Mouse (Mus musculus): ENCODE data around the gene Ccdc93. TPM values are rescaled to one million over a fixed set of nuclear protein-coding genes. Genes with fewer than 3 reads are reported as not detected.
A peak's percentile ranks its signal among the peaks of the same experiment; 100 is the strongest.

The Ccdc93 gene
- polyA plus RNA-seq, 1 experiment from 2014 or later: 6.4 TPM

- 46% methylated on average over 17 of the region's 17 CpGs for WGBS
- H3K27me3 ChIP-seq: peaks cover 42% of the 10 kb centered on the region
- no peaks in the 10 kb centered on the region for H3K9me3 ChIP-seq (replicated peaks)
- H3K36me3 ChIP-seq: no peaks in the 10 kb centered on the region
- peak overlapping the region; percentile 41; the same call in 1 of the 2 replicates for H3K4me3 ChIP-seq
- peaks cover 15% of the 10 kb centered on the region for H3K4me1 ChIP-seq (replicated peaks)
- no peak overlapping the region for H3K9ac ChIP-seq
- no peak overlapping the region for H3K27ac ChIP-seq
- no peak for ATAC-seq (replicated peaks; ENCODE audit: insufficient number of reproducible peaks, insufficient read depth, low FRiP score, low read depth)
- peak overlapping the region; percentile 73; the same call in 1 of the 2 replicates for H3K4me2 ChIP-seq
These were observed 96.2 kb downstream of the Ccdc93 start for GRCm38 (mm10) chr1:121527061-121527460.

GRCm38 (mm10) chr1:121527600-121528398 lies 97.0 kb downstream of the Ccdc93 start:
- H3K9ac ChIP-seq: no peak overlapping the region
- H3K27me3 ChIP-seq: peaks cover 42% of the 10 kb centered on the region
- peak overlapping the region; percentile 73 for H3K4me2 ChIP-seq
- H3K4me3 ChIP-seq: peak overlapping the region; percentile 41
- no peaks in the 10 kb centered on the region for H3K36me3 ChIP-seq
- 15% methylated on average over 55 of the region's 55 CpGs for WGBS
- no peak overlapping the region for H3K27ac ChIP-seq
- ATAC-seq (replicated peaks; ENCODE audit: insufficient number of reproducible peaks, insufficient read depth, low FRiP score, low read depth): no peak
- H3K9me3 ChIP-seq (replicated peaks): no peaks in the 10 kb centered on the region
- peaks cover 15% of the 10 kb centered on the region for H3K4me1 ChIP-seq (replicated peaks)

- peaks cover 42% of the 10 kb centered on the region for H3K27me3 ChIP-seq
- ATAC-seq (replicated peaks; ENCODE audit: insufficient number of reproducible peaks, insufficient read depth, low FRiP score, low read depth): peak; percentile 69; the same call in 1 of the 2 replicates
- no peak within 1 kb of the TSS for H3K9ac ChIP-seq
These were observed 97.5 kb downstream of the Ccdc93 start, which contains the start of gene Htr5b for GRCm38 (mm10) chr1:121528399-121528720. TSS of gene Htr5b (minus strand) at chr1:121528465.

GRCm38 (mm10) chr1:121529286-121529685 lies 98.4 kb downstream of the Ccdc93 start:
- no peaks in the 10 kb centered on the region for H3K36me3 ChIP-seq

More at GRCm38 (mm10) chr1:121528399-121528720, 97.5 kb downstream of the Ccdc93 start, which contains the start of gene Htr5b:
- H3K36me3 ChIP-seq: no peaks in the 10 kb centered on the region
- no peak within 1 kb of the TSS for H3K27ac ChIP-seq
- H3K4me3 ChIP-seq: peak within 1 kb of the TSS; percentile 41
- peak within 1 kb of the TSS; percentile 73 for H3K4me2 ChIP-seq
- WGBS: 3% methylated on average over 11 of the region's 11 CpGs
- peaks cover 15% of the 10 kb centered on the region for H3K4me1 ChIP-seq (replicated peaks)
- H3K9me3 ChIP-seq (replicated peaks): no peaks in the 10 kb centered on the region

GRCm38 (mm10) chr1:121531439-121531838 lies 100.6 kb downstream of the Ccdc93 start:
- H3K4me1 ChIP-seq (replicated peaks): peaks cover 15% of the 10 kb centered on the region
- H3K4me2 ChIP-seq: no peak overlapping the region
- H3K27ac ChIP-seq: no peak overlapping the region
- no peak; the same call in 1 of the 2 replicates for ATAC-seq (replicated peaks; ENCODE audit: insufficient number of reproducible peaks, insufficient read depth, low FRiP score, low read depth)
- H3K9ac ChIP-seq: no peak overlapping the region
- H3K36me3 ChIP-seq: no peaks in the 10 kb centered on the region
- H3K27me3 ChIP-seq: peaks cover 38% of the 10 kb centered on the region
- no peaks in the 10 kb centered on the region for H3K9me3 ChIP-seq (replicated peaks)
- H3K4me3 ChIP-seq: no peak overlapping the region
- whole genome bisulfite sequencing: 48% methylated on average over 7 of the region's 7 CpGs

More at GRCm38 (mm10) chr1:121529286-121529685, 98.4 kb downstream of the Ccdc93 start:
- Histone ChIP-seq H3K27ac (no peak overlapping the region), H3K9me3 (replicated peaks) (no peaks in the 10 kb centered on the region), H3K4me2 (no peak overlapping the region), H3K9ac (no peak overlapping the region), H3K4me1 (replicated peaks) (peaks cover 15% of the 10 kb centered on the region), H3K4me3 (no peak overlapping the region), H3K27me3 (peaks cover 42% of the 10 kb centered on the region)
- WGBS: 77% methylated on average over 6 of the region's 6 CpGs
- no peak for ATAC-seq (replicated peaks; ENCODE audit: insufficient number of reproducible peaks, insufficient read depth, low FRiP score, low read depth)

GRCm38 (mm10) chr1:121540361-121540760 lies 109.5 kb downstream of the Ccdc93 start:
- ATAC-seq (replicated peaks; ENCODE audit: insufficient number of reproducible peaks, insufficient read depth, low FRiP score, low read depth): no peak
- no peak overlapping the region for H3K4me3 ChIP-seq
- no peaks in the 10 kb centered on the region for H3K4me1 ChIP-seq (replicated peaks)
- H3K9ac ChIP-seq: no peak overlapping the region
- H3K4me2 ChIP-seq: no peak overlapping the region
- no peaks in the 10 kb centered on the region for H3K27me3 ChIP-seq
- H3K9me3 ChIP-seq (replicated peaks): no peaks in the 10 kb centered on the region
- no peaks in the 10 kb centered on the region for H3K36me3 ChIP-seq
- 66% methylated on average over 8 of the region's 8 CpGs for WGBS
- no peak overlapping the region for H3K27ac ChIP-seq

GRCm38 (mm10) chr1:121546844-121547243 lies 116.0 kb downstream of the Ccdc93 start:
- Histone ChIP-seq H3K4me3 (no peak overlapping the region), H3K4me2 (no peak overlapping the region), H3K4me1 (replicated peaks) (no peaks in the 10 kb centered on the region), H3K36me3 (no peaks in the 10 kb centered on the region), H3K9ac (no peak overlapping the region), H3K9me3 (replicated peaks) (no peaks in the 10 kb centered on the region), H3K27ac (no peak overlapping the region), H3K27me3 (no peaks in the 10 kb centered on the region)
- no peak for ATAC-seq (replicated peaks; ENCODE audit: insufficient number of reproducible peaks, insufficient read depth, low FRiP score, low read depth)
- 51% methylated on average over 2 of the region's 2 CpGs for WGBS

GRCm38 (mm10) chr1:121548667-121549066 lies 117.8 kb downstream of the Ccdc93 start:
- H3K27me3 ChIP-seq: no peaks in the 10 kb centered on the region
- H3K4me1 ChIP-seq (replicated peaks): no peaks in the 10 kb centered on the region
- H3K9me3 ChIP-seq (replicated peaks): no peaks in the 10 kb centered on the region
- H3K27ac ChIP-seq: no peak overlapping the region
- H3K9ac ChIP-seq: no peak overlapping the region
- no peak overlapping the region for H3K4me3 ChIP-seq
- H3K36me3 ChIP-seq: peaks cover 14% of the 10 kb centered on the region
- 91% methylated on average over 4 of the region's 4 CpGs for WGBS
- no peak overlapping the region for H3K4me2 ChIP-seq
- ATAC-seq (replicated peaks; ENCODE audit: insufficient number of reproducible peaks, insufficient read depth, low FRiP score, low read depth): no peak

- WGBS: 68% methylated on average over 4 of the region's 4 CpGs
These were observed 118.6 kb downstream of the Ccdc93 start for GRCm38 (mm10) chr1:121549456-121549855.

GRCm38 (mm10) chr1:121550801-121551456 lies 120.1 kb downstream of the Ccdc93 start:
- WGBS: 77% methylated on average over 16 of the region's 16 CpGs
- Histone ChIP-seq H3K27ac (no peak overlapping the region), H3K36me3 (peaks cover 32% of the 10 kb centered on the region), H3K4me3 (no peak overlapping the region), H3K9me3 (replicated peaks) (no peaks in the 10 kb centered on the region), H3K4me2 (no peak overlapping the region), H3K9ac (no peak overlapping the region), H3K27me3 (no peaks in the 10 kb centered on the region), H3K4me1 (replicated peaks) (no peaks in the 10 kb centered on the region)
- no peak for ATAC-seq (replicated peaks; ENCODE audit: insufficient number of reproducible peaks, insufficient read depth, low FRiP score, low read depth)

More at GRCm38 (mm10) chr1:121549456-121549855, 118.6 kb downstream of the Ccdc93 start:
- Histone ChIP-seq H3K4me2 (no peak overlapping the region), H3K36me3 (peaks cover 19% of the 10 kb centered on the region), H3K4me3 (no peak overlapping the region), H3K27ac (no peak overlapping the region), H3K27me3 (no peaks in the 10 kb centered on the region), H3K9me3 (replicated peaks) (no peaks in the 10 kb centered on the region), H3K9ac (no peak overlapping the region), H3K4me1 (replicated peaks) (no peaks in the 10 kb centered on the region)
- ATAC-seq (replicated peaks; ENCODE audit: insufficient number of reproducible peaks, insufficient read depth, low FRiP score, low read depth): no peak

GRCm38 (mm10) chr1:121551457-121551835 lies 120.6 kb downstream of the Ccdc93 start:
- H3K4me1 ChIP-seq (replicated peaks): no peaks in the 10 kb centered on the region
- H3K4me2 ChIP-seq: no peak overlapping the region
- H3K4me3 ChIP-seq: no peak overlapping the region
- H3K9me3 ChIP-seq (replicated peaks): no peaks in the 10 kb centered on the region
- ATAC-seq (replicated peaks; ENCODE audit: insufficient number of reproducible peaks, insufficient read depth, low FRiP score, low read depth): no peak
- peaks cover 37% of the 10 kb centered on the region for H3K36me3 ChIP-seq
- no peak overlapping the region for H3K27ac ChIP-seq
- H3K9ac ChIP-seq: no peak overlapping the region
- H3K27me3 ChIP-seq: no peaks in the 10 kb centered on the region
- WGBS: 77% methylated on average over 7 of the region's 7 CpGs
